8 mouse cellular contexts compared by ENCODE assay signal in the genomic region with DNA sequence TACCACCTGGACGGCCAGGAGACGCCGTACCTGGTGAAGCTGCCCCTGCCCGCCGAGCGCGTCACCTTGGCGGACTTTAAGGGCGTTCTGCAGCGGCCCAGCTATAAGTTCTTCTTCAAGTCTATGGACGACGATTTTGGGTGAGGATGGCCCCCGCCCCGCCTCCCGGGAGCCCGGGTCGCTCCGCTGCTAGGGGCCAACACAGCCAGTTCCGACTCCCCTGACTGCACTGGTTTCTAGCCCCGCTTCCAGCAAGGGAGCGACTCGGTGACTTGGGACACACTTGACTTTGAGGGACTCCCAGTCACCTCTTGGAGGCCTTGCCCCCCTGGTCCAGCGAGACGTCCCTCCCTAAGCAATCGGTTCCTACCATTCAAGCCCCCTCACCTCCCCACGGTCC. TPM values are rescaled to one million over a fixed set of nuclear protein-coding genes. Genes with fewer than 3 reads are reported as not detected.
A peak's percentile ranks its signal among the peaks of the same experiment; 100 is the strongest.
DNase-seq lines count a peak whose midpoint lies in the region; ATAC-seq and TF ChIP-seq lines count a peak whose summit lies in the region.

No protein-coding gene starts in this region.

- TF ChIP-seq CTCF in lung, adult 2 months (IDR thresholded peaks at IDR 0.05; ENCODE audit: insufficient read depth, low read length), result no peak
- TF ChIP-seq CTCF in embryonic fibroblast, embryonic 13.5 days (IDR thresholded peaks at IDR 0.05; ENCODE audit: borderline replicate concordance, insufficient read depth, low read length), result no peak

- no peak for TF ChIP-seq POLR2A in lung, adult 2 months (IDR thresholded peaks at IDR 0.05; ENCODE audit: borderline replicate concordance, extremely low read depth, low read depth, low read length)
- no peak for TF ChIP-seq POLR2A in embryonic fibroblast, embryonic 13.5 days (IDR thresholded peaks at IDR 0.05; ENCODE audit: low read depth, low read length)

- peak overlapping the region; percentile 93 for H3K4me3 ChIP-seq in lung, adult 2 months (replicated peaks; ENCODE audit: extremely low read depth, low read depth, low read length)
- H3K4me3 ChIP-seq in embryonic fibroblast, embryonic 13.5 days (ENCODE audit: insufficient read depth, low read length), result peak overlapping the region; percentile 89
- peak overlapping the region; percentile 82 for H3K4me3 ChIP-seq in intestine, embryonic 15.5 days (replicated peaks)
- peak overlapping the region; percentile 98 for H3K4me3 ChIP-seq in midbrain, embryonic 14.5 days (replicated peaks; ENCODE audit: low read depth, low read length)

- H3K36me3 ChIP-seq in intestine, embryonic 15.5 days, result peaks cover 4% of the 10 kb centered on the region; the same call in 1 of the 2 replicates
- H3K36me3 ChIP-seq in midbrain, embryonic 14.5 days (ENCODE audit: control insufficient read depth, insufficient read depth, low read length), result peaks cover 11% of the 10 kb centered on the region; the same call in 1 of the 2 replicates

- no peaks in the 10 kb centered on the region for H3K9me3 ChIP-seq in intestine, embryonic 15.5 days
- H3K9me3 ChIP-seq in midbrain, embryonic 14.5 days (ENCODE audit: control insufficient read depth, low read length), result no peaks in the 10 kb centered on the region

- DNase-seq in lung, adult 2 months, result peak; percentile 57
- DNase-seq in lung, postnatal 25 days (ENCODE audit: low spot score), result no peak
- DNase-seq in T-cell, adult 2 months (ENCODE audit: low spot score), result peak; percentile 31
- DNase-seq in midbrain, embryonic 14.5 days, result no peak
- no peak for DNase-seq in frontal cortex, postnatal 36 days (ENCODE audit: low spot score in 2 of 2)
- DNase-seq in cerebellum, adult 9-10 months, result no peak

- ATAC-seq in intestine, embryonic 15.5 days, result peak; percentile 58
- no peak; the same call in none of the 2 replicates for ATAC-seq in midbrain, embryonic 14.5 days (ENCODE audit: low FRiP score, low TSS enrichment)

- H3K4me1 ChIP-seq in lung, adult 2 months (ENCODE audit: control insufficient read depth, insufficient read depth, low read length), result peaks cover 6% of the 10 kb centered on the region
- H3K4me1 ChIP-seq in embryonic fibroblast, embryonic 13.5 days (ENCODE audit: control insufficient read depth, insufficient read depth, low read length), result no peaks in the 10 kb centered on the region
- H3K4me1 ChIP-seq in intestine, embryonic 15.5 days (replicated peaks), result peaks cover 4% of the 10 kb centered on the region
- H3K4me1 ChIP-seq in midbrain, embryonic 14.5 days (ENCODE audit: control insufficient read depth, insufficient read depth, low read length), result peaks cover 16% of the 10 kb centered on the region

- no peaks in the 10 kb centered on the region for H3K27me3 ChIP-seq in intestine, embryonic 15.5 days (replicated peaks)
- H3K27me3 ChIP-seq in midbrain, embryonic 14.5 days (ENCODE audit: control insufficient read depth, insufficient read depth, low read length), result no peaks in the 10 kb centered on the region

- H3K9ac ChIP-seq in intestine, embryonic 15.5 days, result peak overlapping the region; percentile 81
- peak overlapping the region; percentile 96 for H3K9ac ChIP-seq in midbrain, embryonic 14.5 days (replicated peaks; ENCODE audit: low read length)

- under 1% methylated on average over 26 of the region's 26 CpGs for WGBS in lung, adult 2 months
- 0% methylated on average over 26 of the region's 26 CpGs for WGBS in intestine, embryonic 15.5 days
- 0% methylated on average over 26 of the region's 26 CpGs for WGBS in midbrain, embryonic 14.5 days

- H3K4me2 ChIP-seq in intestine, embryonic 15.5 days (replicated peaks), result peak overlapping the region; percentile 72
- H3K4me2 ChIP-seq in midbrain, embryonic 14.5 days (ENCODE audit: low read length), result peak overlapping the region; percentile 90

- peak overlapping the region; percentile 43 for H3K27ac ChIP-seq in embryonic fibroblast, embryonic 13.5 days (ENCODE audit: insufficient read depth, low read length)
- H3K27ac ChIP-seq in intestine, embryonic 15.5 days, result peak overlapping the region; percentile 90
- H3K27ac ChIP-seq in midbrain, embryonic 14.5 days (replicated peaks; ENCODE audit: low read depth, low read length), result peak overlapping the region; percentile 94

RNA-seq across cellular contexts. Expression of gene Dvl3, which starts 0.4 kb away (rescaled TPM):
- polyA plus RNA-seq in lung, adult 2 months (2012; rRNA removed), result 35.9 and 44.0 TPM in 2 replicates
- 51.4 and 57.3 TPM in 2 replicates for polyA plus RNA-seq in embryonic fibroblast, embryonic 13.5 days (2011; ENCODE audit: insufficient read length, low read depth, missing spikeins)
- polyA plus RNA-seq in intestine, embryonic 15.5 days (2015; fragmentation: Nextera tagmentation; extraction: Ambion mirVana), result 18.1 and 19.5 TPM in 2 replicates
- polyA plus RNA-seq in midbrain, embryonic 14.5 days (2014; fragmentation: Nextera tagmentation; extraction: Ambion mirVana), result 35.8 and 40.2 TPM in 2 replicates

RNA-seq across cellular contexts. Expression of gene Ap2m1, which starts 18.1 kb away (rescaled TPM):
- 339 and 440 TPM in 2 replicates for polyA plus RNA-seq in lung, adult 2 months (2012; rRNA removed)
- polyA plus RNA-seq in embryonic fibroblast, embryonic 13.5 days (2011; ENCODE audit: insufficient read length, low read depth, missing spikeins), result 448 and 450 TPM in 2 replicates
- polyA plus RNA-seq in intestine, embryonic 15.5 days (2015; fragmentation: Nextera tagmentation; extraction: Ambion mirVana), result 614 and 624 TPM in 2 replicates
- 1,285 and 1,320 TPM in 2 replicates for polyA plus RNA-seq in midbrain, embryonic 14.5 days (2014; fragmentation: Nextera tagmentation; extraction: Ambion mirVana)

RNA-seq across cellular contexts. Expression of gene Eif2b5, which starts 18.6 kb away (rescaled TPM):
- polyA plus RNA-seq in lung, adult 2 months (2012; rRNA removed), result 20.9 and 24.7 TPM in 2 replicates
- polyA plus RNA-seq in embryonic fibroblast, embryonic 13.5 days (2011; ENCODE audit: insufficient read length, low read depth, missing spikeins), result 53.8 and 61.5 TPM in 2 replicates
- polyA plus RNA-seq in intestine, embryonic 15.5 days (2015; fragmentation: Nextera tagmentation; extraction: Ambion mirVana), result 99.4 and 102 TPM in 2 replicates
- 65.8 and 97.4 TPM in 2 replicates for polyA plus RNA-seq in midbrain, embryonic 14.5 days (2014; fragmentation: Nextera tagmentation; extraction: Ambion mirVana)

RNA-seq across cellular contexts. Expression of gene Abcf3, which starts 31.2 kb away (rescaled TPM):
- polyA plus RNA-seq in lung, adult 2 months (2012; rRNA removed), result 32.0 and 50.5 TPM in 2 replicates
- polyA plus RNA-seq in embryonic fibroblast, embryonic 13.5 days (2011; ENCODE audit: insufficient read length, low read depth, missing spikeins), result 50.9 and 53.2 TPM in 2 replicates
- polyA plus RNA-seq in intestine, embryonic 15.5 days (2015; fragmentation: Nextera tagmentation; extraction: Ambion mirVana), result 58.6 and 59.0 TPM in 2 replicates
- 69.6 and 79.9 TPM in 2 replicates for polyA plus RNA-seq in midbrain, embryonic 14.5 days (2014; fragmentation: Nextera tagmentation; extraction: Ambion mirVana)

Comparison
In these comparisons a context has a peak if more than half of its experiments do, and no peak if none do; other contexts are left out.
1. DNase-seq: peak in lung, adult 2 months (single experiment) and T-cell, adult 2 months (single experiment); none in lung, postnatal 25 days (single experiment), midbrain, embryonic 14.5 days (single experiment), frontal cortex, postnatal 36 days (0 of 2) and cerebellum, adult 9-10 months (single experiment).
2. H3K27ac ChIP-seq: peak in every context shown above with its lines; median percentile 94 in midbrain, embryonic 14.5 days; 90 in intestine, embryonic 15.5 days; 43 in embryonic fibroblast, embryonic 13.5 days.
3. Peak in every context shown above with its lines, with median percentiles within 50 percentile points of each other: H3K4me3 ChIP-seq.